Mouse (Mus musculus) liver, postnatal 0 days (tissue): ENCODE results near the gene Dusp12. TPM values are rescaled to one million over a fixed set of nuclear protein-coding genes. Genes with fewer than 3 reads are reported as not detected.

ENCODE experiments used
- ATAC-seq: fragments of 200-750 bp; cut with Nextera tagmentation; 2 replicates; pipeline ENCODE4 v1.8.0; 2017; ENCODE audit warnings: mild to moderate bottlenecking, moderate library complexity
- DNase-seq: peaks from one replicate; pipeline ENCODE4 v3.0.0-alpha.2; 2016
- H3K27ac ChIP-seq: fragments of 300-500 bp; sonication (generic); 2 replicates; pipeline ENCODE4 v1.5.1; 2014; ENCODE audit warnings: antibody characterized with exemption, moderate library complexity, mild to moderate bottlenecking, low read depth
- H3K27me3 ChIP-seq: fragments of 300-500 bp; sonication (generic); 2 replicates; pipeline ENCODE4 v1.6.1; 2014; ENCODE audit warnings: low read length, control low read depth, mixed read lengths; ENCODE audit not compliant: insufficient read depth
- H3K36me3 ChIP-seq: fragments of 300-500 bp; sonication (generic); replicated peaks from 2 replicates; pipeline ENCODE4 v1.6.1; 2014; ENCODE audit warnings: mild to moderate bottlenecking, control low read depth, low read length, moderate library complexity, mixed read lengths; ENCODE audit not compliant: insufficient read depth
- H3K4me1 ChIP-seq: fragments of 300-500 bp; sonication (generic); 2 replicates; pipeline ENCODE4 v1.6.1; 2014; ENCODE audit warnings: antibody characterized with exemption, mild to moderate bottlenecking, control low read depth; ENCODE audit not compliant: insufficient read depth
- H3K4me2 ChIP-seq: fragments of 300-500 bp; sonication (generic); 2 replicates; pipeline ENCODE4 v1.6.1; 2014; ENCODE audit warnings: low read depth, mild to moderate bottlenecking, low read length, moderate library complexity, mixed read lengths
- H3K4me3 ChIP-seq: fragments of 300-500 bp; sonication (generic); 2 replicates; pipeline ENCODE4 v1.5.1; 2014; ENCODE audit warnings: low read depth, low read length
- H3K9ac ChIP-seq: fragments of 300-500 bp; sonication (generic); replicated peaks from 2 replicates; pipeline ENCODE4 v1.6.1; 2014; ENCODE audit warnings: mild to moderate bottlenecking, moderate library complexity
- H3K9me3 ChIP-seq: fragments of 300-500 bp; sonication (generic); 2 replicates; pipeline ENCODE4 v1.6.1; 2016; ENCODE audit warnings: mild to moderate bottlenecking, control low read depth, low read length, mixed read lengths
- CTCF ChIP-seq: sonication (generic); IDR thresholded peaks from 2 replicates; pipeline ENCODE4 v1.5.1; 2016; ENCODE audit warnings: antibody characterized with exemption, low read depth
- EP300 ChIP-seq: IDR thresholded peaks from 2 replicates; pipeline ENCODE4 v1.6.1; 2016; ENCODE audit warnings: antibody characterized with exemption, low read depth, mild to moderate bottlenecking
- whole genome bisulfite sequencing: fragments of 180-500 bp; shearing (Covaris S2); extraction: QIAGEN DNeasy Blood & Tissue Kit; methylation state at CpG from one replicate; pipeline ENCODE4 v1.1.7; 2014; ENCODE audit not compliant: insufficient replicate concordance; 5-methylcytosine and 5-hydroxymethylcytosine counted together
- polyA plus RNA-seq: library from polyadenylated mRNA; unstranded; fragments of >200 nt; fragmentation: Nextera tagmentation; extraction: Ambion mirVana; gene quantifications from 2 replicates; pipeline ENCODE4 v1.2.1, GENCODE M21; 2015

The Dusp12 gene
- polyA plus RNA-seq, 1 experiment from 2014 or later: 26.1 TPM

DNA sequence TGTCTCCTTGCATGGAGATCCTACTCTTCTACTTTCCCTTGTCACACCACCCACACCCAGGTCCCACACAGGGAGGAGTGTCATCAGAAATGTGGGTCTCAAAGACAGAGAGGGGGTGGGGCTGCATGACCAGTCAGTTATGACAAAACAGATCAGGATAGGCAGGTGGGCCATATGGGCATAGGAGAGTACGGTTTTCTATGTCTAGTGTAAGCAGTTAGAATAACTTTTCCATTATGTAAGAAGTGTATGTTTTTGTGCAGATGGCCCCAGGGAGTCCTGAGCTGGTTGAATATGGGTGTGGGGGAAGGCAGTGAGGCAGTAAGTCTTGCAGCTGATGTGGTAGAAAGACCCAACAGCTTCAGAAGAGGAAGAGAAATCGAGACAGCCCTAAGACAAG, 43.1 kb upstream of the Dusp12 start:
- Histone ChIP-seq H3K9me3 (no peaks in the 10 kb centered on the region), H3K36me3 (no peaks in the 10 kb centered on the region), H3K4me3 (no peak overlapping the region), H3K27me3 (no peaks in the 10 kb centered on the region), H3K9ac (no peak overlapping the region), H3K27ac (peak overlapping the region; percentile 67), H3K4me2 (no peak overlapping the region), H3K4me1 (peaks cover 5% of the 10 kb centered on the region; the same call in 1 of the 2 replicates)
- peak; percentile 61 for TF ChIP-seq EP300
- TF ChIP-seq CTCF: no peak
- peak; percentile 30 for DNase-seq
- WGBS: 57% methylated on average over 2 of the region's 2 CpGs
- ATAC-seq: peak; percentile 79

DNA sequence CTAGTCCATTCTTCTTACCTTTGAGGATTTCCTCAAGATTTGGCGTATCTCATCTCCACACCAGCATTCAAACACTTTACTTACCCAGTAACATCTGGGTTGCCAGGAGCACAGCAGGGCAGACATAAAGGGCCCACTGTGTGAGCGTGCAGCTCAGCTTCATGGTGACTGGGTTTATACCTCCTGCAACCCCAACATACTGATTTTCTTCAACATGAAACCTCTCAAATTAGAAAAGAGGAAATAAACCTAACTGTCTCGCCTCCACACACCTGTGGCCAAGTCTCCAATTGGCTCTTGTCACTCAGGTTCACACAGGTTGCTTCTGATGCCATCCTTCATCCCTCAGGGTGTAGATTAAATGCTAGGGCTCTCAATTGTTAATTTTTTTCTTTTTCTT, 42.0 kb upstream of the Dusp12 start, which contains the start of gene Fcrla:
TSS of gene Fcrla (minus strand) at position 206 of the 400 bp plus-strand sequence.
- no peaks in the 10 kb centered on the region for H3K9me3 ChIP-seq
- peak within 1 kb of the TSS; percentile 6; the same call in 1 of the 2 replicates for H3K4me3 ChIP-seq
- peaks cover 5% of the 10 kb centered on the region; the same call in 1 of the 2 replicates for H3K4me1 ChIP-seq
- peak within 1 kb of the TSS; percentile 69 for H3K27ac ChIP-seq
- no peak within 1 kb of the TSS for H3K4me2 ChIP-seq
- ATAC-seq (no peak), DNase-seq (no peak)
- H3K27me3 ChIP-seq: no peaks in the 10 kb centered on the region
- TF ChIP-seq CTCF (no peak), EP300 (no peak)
- no peak within 1 kb of the TSS; the same call in 1 of the 2 replicates for H3K9ac ChIP-seq
- no peaks in the 10 kb centered on the region for H3K36me3 ChIP-seq
- 67% methylated on average over 3 of the region's 3 CpGs for WGBS

DNA sequence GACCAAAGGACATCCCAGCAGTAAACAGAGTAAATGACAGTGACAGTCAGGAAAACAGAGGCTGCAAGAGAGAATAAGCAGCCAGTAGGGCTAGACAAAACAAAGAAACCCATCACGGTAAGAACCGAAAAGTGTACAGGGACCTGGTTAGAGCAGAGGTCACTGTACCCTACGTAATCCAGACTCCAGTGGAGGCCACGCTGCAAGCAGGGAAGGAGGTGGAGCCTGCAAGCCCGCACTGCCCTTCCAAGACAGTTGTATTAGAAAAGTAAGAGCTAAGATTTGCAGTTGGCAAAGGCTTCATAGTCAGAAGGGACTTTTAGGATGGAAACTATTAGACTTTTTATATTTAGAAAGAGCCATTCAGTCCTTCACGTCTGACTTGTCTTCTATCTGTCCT, 41.6 kb upstream of the Dusp12 start:
- DNase-seq (no peak), ATAC-seq (no peak)
- no peaks in the 10 kb centered on the region for H3K36me3 ChIP-seq
- no peak overlapping the region; the same call in 1 of the 2 replicates for H3K9ac ChIP-seq
- peak overlapping the region; percentile 6; the same call in 1 of the 2 replicates for H3K4me3 ChIP-seq
- no peaks in the 10 kb centered on the region for H3K27me3 ChIP-seq
- H3K9me3 ChIP-seq: no peaks in the 10 kb centered on the region
- H3K4me2 ChIP-seq: no peak overlapping the region
- WGBS: 51% methylated on average over 6 of the region's 6 CpGs
- peaks cover 5% of the 10 kb centered on the region; the same call in 1 of the 2 replicates for H3K4me1 ChIP-seq
- no peak for TF ChIP-seq EP300
- TF ChIP-seq CTCF: no peak
- H3K27ac ChIP-seq: peak overlapping the region; percentile 69

- Histone ChIP-seq H3K27me3 (no peaks in the 10 kb centered on the region), H3K4me1 (peaks cover 5% of the 10 kb centered on the region; the same call in 1 of the 2 replicates), H3K27ac (no peak overlapping the region), H3K4me2 (peak overlapping the region; percentile 58), H3K4me3 (peak overlapping the region; percentile 27), H3K9ac (no peak overlapping the region; the same call in 1 of the 2 replicates), H3K36me3 (no peaks in the 10 kb centered on the region), H3K9me3 (no peaks in the 10 kb centered on the region)
- DNase-seq (peak; percentile 40), ATAC-seq (peak; percentile 33; the same call in 1 of the 2 replicates)
- no peak for TF ChIP-seq EP300
- TF ChIP-seq CTCF: no peak
- WGBS: 26% methylated on average over 6 of the region's 6 CpGs
Observed at GRCm38 (mm10) chr1:170924485-170924884, 39.1 kb upstream of the Dusp12 start.

DNA sequence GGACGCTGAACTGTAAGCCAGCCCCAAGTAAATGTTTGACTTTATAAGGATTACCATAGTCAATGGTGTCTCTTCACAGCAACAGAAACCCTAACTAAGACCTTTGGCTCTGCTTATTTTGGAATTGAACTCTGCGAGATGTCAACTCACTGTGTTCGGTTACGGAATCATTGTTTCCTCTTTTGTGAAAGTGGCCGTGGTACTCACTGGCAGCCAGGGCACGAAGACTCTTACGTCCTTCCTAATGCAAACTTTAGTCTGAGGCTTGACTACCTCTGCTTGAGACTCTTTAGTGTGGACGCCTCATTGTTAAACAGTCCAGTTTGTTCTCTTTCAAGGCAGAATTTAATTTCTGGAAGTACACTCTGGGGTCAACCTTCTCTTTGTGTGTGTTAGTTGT, 34.0 kb upstream of the Dusp12 start:
- H3K9ac ChIP-seq: no peak overlapping the region
- 75% methylated on average over 8 of the region's 8 CpGs for WGBS
- H3K27me3 ChIP-seq: no peaks in the 10 kb centered on the region
- H3K4me3 ChIP-seq: no peak overlapping the region
- DNase-seq: no peak
- H3K36me3 ChIP-seq: no peaks in the 10 kb centered on the region; the same call in 1 of the 2 replicates
- H3K4me2 ChIP-seq: no peak overlapping the region
- no peaks in the 10 kb centered on the region for H3K9me3 ChIP-seq
- TF ChIP-seq EP300 (no peak), CTCF (no peak)
- H3K27ac ChIP-seq: no peak overlapping the region; the same call in 1 of the 2 replicates
- no peak for ATAC-seq
- H3K4me1 ChIP-seq: peaks cover 3% of the 10 kb centered on the region; the same call in 1 of the 2 replicates

- TF ChIP-seq CTCF (no peak), EP300 (no peak)
- ATAC-seq (no peak), DNase-seq (no peak)
- H3K9me3 ChIP-seq: no peaks in the 10 kb centered on the region
- no peak overlapping the region for H3K4me2 ChIP-seq
- no peaks in the 10 kb centered on the region for H3K27me3 ChIP-seq
- no peaks in the 10 kb centered on the region; the same call in 1 of the 2 replicates for H3K36me3 ChIP-seq
- WGBS: 66% methylated on average over 5 of the region's 5 CpGs
- no peak overlapping the region for H3K27ac ChIP-seq
- H3K4me1 ChIP-seq: no peaks in the 10 kb centered on the region
- no peak overlapping the region for H3K4me3 ChIP-seq
- H3K9ac ChIP-seq: no peak overlapping the region
Observed at GRCm38 (mm10) chr1:170915657-170916056, 30.3 kb upstream of the Dusp12 start.
